Mouse (Mus musculus): Measurements from ENCODE around the gene Psmb6.
"Not testable (repeated sequence)": the region's sequence is repeated elsewhere in the genome, so short reads cannot be mapped to it uniquely, and the experiment has no call there.

Psmb6 gene

DNA sequence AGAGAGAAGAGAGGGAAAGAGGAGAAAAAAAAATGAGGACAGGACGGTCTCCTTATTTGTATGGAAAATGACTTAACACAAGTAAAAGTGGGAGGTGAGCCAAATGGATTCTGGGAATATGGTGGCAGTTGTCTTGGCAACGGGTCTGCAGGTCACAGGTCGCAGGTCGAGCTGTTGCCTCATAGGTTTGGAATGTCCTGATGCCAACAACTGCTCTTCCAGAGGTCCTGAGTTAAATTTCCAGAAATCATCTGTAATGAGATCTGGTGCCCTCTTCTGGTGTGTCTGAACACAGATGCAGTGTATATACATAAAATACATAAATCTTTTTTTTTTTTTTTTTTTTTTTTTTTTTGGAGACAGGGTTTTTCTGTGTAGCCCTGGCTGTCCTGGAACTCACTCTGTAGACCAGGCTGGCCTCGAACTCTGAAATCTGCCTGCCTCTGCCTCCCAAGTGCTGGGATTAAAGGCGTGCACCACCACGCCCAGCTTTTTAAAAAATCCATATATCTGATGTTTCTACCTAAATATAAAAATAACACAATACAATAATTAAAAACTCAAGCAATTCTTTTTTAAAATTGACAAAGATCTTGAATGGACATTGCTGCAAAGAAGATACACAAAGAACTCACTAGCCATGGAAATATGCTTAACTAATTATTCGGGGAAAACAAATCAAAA is 1.7 kb upstream of the Psmb6 start:
- DNase-seq (ENCODE audit: low spot score) = peak; percentile 27

DNA sequence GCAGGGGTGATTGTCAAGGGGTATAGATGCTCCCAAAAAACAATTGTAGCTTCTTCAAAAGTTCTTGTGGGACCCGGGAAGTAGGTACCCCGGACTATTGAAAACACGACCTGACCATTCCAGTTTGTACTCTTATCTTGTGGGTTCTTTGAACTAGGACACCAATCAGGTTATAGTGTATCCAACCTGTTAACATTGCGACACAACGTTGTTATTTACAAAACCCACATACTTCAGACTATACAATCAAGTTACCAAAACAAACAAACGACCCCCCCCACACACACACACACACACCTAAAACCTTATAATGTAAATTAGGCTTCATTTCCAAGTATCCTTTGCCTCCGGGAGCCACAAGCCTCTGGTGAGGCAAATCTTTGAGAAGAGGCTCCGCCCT is 385 bp upstream of the Psmb6 start:
- DNase-seq (ENCODE audit: low spot score) = no peak

DNA sequence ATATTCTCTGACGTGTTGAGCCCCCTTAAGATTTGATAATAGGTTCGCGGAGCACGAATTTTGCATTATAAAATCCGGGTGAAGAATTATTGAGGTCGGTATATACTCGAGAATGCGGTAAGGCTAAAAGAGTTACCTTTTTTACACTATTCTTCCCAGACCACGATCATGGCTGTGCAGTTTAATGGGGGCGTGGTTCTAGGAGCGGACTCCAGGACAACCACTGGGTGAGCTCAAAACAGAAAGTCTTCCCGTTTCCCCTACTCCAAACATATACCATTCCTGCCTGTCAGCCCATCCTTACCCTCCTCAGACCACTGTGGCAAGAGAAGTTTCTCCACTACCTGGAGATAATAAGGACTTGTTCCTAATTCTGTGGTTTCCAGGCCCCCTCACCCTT is 559 bp downstream of the Psmb6 start:
- DNase-seq (ENCODE audit: low spot score) = no peak

DNA sequence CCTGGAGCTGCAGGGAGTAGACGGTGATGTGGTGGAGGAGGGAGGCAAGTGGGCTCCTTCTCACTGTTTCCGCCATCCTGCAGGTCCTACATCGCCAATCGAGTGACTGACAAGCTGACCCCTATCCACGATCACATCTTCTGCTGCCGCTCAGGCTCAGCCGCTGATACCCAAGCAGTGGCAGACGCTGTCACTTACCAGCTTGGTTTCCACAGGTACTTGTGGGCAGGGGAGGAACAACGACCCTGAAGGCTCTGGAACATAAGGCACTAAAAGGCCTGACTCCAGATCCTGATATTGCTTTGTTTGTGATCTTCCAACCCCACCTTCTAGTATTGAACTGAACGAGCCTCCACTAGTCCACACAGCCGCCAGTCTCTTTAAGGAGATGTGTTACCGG is 1.0 kb downstream of the Psmb6 start:
- DNase-seq (ENCODE audit: low spot score) = no peak

DNA sequence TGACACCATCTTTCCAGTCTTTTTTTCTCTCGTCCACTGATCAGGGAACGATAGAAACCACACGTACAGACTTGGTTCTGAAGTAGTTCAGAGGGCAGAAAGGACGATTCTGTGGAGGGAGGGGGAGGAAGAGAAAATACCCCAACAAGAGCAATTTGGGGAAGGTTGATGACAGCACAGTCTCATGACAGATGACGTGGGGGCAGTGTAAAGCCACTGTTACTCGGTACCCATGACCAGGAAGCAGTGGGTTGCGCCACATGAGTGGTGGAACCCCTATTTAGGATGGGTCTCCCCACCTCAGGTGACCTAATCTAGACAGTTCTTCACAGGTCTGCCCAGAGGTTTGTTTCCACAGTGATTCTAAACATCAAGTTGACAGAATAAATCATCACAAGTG is 3.4 kb downstream of the Psmb6 start:
- DNase-seq (ENCODE audit: low spot score) = no peak

DNA sequence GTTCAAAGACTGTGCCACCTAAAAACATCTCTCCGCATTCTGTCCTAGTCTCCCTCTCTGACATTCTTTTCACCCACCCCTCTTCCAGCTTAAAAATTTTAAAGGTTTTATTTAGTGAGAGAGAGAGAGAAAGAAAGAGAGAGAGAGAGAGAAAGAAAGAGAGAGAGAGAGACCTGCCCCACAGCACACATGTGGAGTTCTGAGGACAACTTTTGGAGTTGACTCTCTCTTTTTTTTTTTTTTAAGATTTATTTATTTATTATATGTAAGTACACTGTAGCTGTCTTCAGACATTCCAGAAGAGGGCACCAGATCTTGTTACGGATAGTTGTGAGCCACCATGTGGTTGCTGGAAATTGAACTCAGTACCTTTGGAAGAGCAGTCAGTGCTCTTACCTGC is 5.9 kb downstream of the Psmb6 start:
- not testable (repeated sequence) for DNase-seq (ENCODE audit: low spot score)

DNA sequence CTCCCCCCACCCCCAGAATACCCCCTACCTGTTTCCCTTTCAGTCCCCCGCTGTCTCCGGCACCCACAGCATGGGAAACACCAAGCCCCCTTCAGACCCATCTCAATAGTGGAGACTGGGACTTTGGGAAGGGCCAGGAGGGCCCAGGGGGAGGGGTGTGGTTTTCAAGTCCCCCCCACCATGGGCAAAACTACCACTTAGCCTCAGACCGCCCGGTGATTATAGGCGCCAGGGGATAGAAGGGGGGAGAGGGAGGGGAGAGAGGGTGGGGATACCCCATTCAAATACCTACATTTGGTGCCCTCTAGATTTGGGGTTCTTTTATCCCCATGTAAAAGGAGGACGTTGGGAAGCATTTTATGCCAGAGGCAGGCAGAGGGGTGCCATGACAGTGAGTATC is 7.7 kb downstream of the Psmb6 start, which contains the start of gene Gm40193:
Gene Gm40193 (minus strand): TSS at position 101 of the 400 bp plus-strand sequence.
- DNase-seq (ENCODE audit: low spot score) = no peak

DNA sequence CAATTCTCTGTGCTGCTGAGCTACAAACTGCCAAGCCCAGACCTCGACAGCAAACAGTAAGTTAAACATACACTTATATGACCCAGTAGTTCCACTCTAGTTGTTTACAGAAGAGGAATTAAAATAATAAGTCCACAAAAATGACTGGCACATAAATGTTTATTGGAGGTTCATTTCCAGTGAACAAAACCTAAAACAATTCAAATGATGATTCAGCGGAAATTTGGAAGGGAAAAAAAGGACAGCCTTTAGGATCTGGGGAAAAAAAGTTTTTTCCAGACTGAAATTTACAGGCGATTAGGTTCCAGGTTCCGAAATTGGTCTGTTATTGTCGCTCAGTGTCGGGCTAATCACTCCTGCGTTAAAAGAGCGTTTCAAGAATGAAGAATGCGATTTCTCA is 14.3 kb downstream of the Psmb6 start:
- no peak for DNase-seq (ENCODE audit: low spot score)

DNA sequence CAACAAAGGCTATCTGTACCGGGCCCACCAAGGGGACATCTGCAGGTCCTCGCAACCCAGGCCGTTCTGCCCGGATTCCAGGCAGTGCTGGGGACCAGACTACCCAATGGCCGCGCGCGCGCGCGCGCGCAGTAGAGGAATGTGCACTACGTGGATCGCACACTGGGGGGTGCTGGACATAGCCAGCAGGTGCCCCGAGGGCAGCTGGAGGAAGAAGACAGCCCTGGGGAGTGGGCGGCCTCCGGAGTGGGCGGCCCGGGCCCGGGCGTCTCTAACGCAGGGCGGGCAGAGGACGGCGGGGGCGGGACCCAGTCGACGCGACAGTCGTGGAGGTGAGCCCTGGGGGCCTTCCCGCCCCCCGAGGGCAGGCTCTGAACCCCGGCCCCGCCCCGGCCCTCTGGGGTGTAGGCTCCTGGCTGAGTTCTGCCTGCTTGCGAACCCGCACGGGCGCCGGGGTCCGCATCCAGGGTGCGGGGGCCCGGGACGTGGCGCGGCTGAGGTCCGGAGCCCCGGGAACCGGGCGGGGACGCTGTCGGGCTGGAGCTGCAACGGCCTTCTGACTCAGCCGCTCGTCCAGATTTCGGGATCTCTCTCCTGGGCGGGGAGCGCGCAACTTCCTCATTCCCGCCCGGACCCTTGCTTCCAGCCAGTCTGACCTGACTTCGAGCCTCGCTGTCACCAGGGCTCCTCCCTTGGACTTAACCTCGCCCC is 14.9 kb downstream of the Psmb6 start, which contains the start of gene Pld2:
Gene Pld2 (plus strand): TSS at position 188 of the 711 bp plus-strand sequence.
- DNase-seq (ENCODE audit: low spot score) = peak; percentile 85

DNA sequence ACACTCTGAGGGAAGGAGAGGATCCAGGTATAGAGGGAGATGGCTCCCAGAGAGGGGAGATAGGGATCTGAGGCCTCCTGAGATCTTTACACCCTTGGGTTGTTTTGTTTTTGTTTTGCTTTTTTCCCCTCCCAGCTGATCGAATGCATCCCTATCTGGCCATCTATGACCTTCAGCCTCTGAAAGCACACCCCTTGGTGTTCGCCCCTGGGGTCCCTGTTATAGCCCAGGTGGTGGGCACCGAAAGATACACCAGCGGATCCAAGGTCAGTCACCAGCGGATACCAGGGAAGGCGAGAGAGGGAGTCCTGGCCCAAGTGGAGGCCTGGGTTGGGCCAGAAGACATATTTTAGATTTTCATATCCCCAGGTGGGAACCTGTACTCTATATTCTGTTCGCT is 15.8 kb downstream of the Psmb6 start:
- DNase-seq (ENCODE audit: low spot score) = no peak

DNA sequence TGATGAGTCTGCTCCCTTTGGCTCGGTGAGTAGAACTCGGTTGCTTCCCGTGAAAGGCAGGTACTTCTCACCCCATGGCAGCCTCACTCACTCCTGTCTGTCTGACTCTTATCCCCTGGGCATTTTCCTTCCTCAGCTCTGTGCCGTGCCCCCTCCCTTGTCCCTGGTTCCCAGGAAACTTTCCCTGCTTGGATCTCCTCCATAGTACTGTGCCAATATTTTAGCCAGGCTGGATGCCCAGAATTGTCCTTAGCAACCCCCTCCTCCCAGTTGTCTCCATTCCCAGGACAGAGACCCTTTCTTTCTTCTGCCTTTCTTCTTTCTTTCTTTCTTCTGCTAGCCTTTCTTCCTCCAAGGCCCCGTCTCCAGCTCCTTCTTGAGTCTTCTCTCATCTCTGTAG is 16.2 kb downstream of the Psmb6 start:
- DNase-seq (ENCODE audit: low spot score) = no peak

DNA sequence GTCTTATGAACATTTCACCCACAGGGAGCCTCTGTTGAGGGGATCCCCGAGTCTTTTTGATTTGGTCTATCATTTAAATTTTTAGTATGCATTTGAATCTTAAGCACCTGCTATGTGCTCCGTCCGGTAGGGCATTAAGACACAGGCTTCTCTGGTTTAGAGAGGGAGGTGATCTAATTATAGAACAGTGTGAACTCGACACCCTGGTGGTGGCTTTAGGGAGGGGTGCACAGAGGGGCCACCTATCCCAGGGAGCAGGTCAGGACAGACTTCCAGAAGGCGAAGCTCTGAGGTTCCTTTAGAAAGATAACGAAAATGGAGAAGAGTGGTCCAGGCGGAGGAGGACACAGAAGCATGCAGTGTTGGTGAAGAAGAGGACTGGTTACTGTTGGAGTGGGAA is 19.3 kb downstream of the Psmb6 start:
- no peak for DNase-seq (ENCODE audit: low spot score)

DNA sequence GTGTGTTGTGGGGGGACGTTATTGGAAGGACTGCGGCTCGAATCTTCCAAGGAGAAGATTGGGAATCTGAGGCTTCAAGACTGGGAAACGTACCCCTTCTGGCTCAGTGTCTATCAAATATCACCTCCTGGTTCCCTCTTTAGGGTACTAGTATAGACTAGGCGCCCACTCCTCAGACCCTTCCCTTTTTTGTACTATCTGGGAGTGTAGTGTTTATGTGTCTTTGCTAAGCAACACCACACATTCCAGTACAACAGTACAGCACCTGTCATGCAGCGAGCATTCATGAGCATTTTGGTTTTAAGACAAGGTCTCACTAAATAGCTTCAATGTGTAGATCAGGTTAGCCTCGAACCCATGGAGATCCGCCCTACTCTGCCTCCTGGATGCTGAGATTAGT is 26.4 kb downstream of the Psmb6 start:
- no peak for DNase-seq (ENCODE audit: low spot score)

DNA sequence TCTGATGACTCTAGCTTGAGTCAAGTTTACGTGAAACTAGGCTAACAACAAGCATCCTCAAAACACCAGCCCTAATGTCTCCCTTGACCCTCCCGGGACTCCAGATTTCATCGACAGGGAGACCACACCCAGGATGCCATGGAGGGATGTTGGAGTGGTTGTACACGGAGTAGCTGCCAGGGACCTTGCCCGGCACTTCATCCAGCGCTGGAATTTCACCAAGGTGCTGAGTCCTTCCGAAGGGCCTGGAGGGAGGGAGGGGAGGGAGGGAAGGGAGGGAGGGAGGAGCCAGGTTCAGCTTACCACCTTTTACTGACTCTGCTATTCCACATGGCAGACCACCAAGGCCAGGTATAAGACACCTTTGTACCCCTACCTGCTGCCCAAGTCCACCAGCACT is 28.8 kb downstream of the Psmb6 start:
- DNase-seq (ENCODE audit: low spot score) = no peak

DNA sequence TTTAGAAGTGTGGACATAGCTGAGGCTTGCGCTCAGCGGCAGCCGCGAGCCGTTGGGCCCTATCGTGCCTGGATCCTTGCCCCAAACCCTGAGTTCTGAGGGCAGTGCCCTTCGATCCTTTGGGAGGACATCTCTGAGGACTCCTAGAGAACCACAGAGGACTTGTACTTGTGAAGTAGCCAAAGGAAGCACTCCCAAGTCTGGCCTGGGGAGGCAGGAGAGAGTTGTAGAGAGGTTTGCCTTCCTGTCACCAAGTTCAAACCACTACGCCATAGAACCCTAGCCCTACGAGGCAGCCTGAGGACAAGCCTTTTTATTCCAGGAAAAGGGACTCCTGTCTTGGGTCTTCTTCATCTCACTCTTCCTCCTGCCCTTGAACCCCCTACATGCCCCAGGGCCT is 32.4 kb downstream of the Psmb6 start:
- DNase-seq (ENCODE audit: low spot score) = no peak

DNA sequence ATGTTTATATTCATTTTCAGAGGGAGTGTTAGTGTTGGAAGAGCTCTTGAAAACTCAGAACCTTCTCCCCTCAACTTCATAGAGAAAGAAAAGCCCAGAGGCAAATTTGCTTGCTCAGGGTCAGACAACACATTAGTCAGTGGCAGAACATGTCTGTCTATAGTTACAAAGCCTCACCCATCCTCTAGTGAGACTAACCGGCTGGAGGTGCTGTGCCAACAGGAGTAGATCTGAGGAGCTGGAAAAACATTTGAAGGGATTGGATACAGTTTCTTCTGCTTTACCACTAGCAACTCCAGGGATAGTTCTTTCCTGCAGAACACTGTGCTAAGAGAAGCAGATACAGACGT is 36.7 kb downstream of the Psmb6 start:
- no peak for DNase-seq (ENCODE audit: low spot score)

DNA sequence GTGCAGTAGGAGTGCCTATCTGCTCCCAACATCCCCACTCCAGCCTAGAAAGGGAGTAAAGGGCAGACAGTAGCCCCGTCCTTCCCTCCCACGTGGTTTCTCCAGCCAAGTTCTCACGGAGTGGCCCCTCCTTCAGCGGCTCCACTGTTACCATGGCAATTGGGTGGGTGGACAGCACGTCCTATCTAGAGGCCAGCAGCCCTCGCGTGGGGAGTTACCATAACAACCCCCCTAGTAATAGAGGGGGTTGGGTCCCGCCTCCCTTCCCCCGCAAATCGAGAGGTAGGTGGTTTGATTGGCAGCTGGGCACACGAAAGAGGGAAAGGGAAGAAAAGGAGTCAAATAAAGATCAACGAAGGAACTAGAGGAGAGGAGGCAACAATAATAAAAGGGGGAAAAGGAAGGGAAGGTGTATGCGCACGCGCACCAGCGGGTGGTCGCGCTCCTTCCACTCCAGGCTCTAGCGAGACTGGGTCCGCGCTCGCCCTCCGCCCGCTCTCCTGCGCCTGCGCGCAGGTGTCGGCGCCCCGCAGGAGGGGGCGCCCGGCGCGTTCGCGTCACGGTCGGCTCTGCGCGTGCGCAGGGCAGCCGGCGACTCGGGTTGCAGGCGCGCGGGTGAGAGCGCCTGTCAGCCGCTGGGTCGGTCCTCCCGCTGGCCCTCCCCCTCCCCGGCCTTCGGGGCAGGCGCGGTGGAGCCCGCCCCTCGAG is 37.3 kb downstream of the Psmb6 start, which contains the start of gene Mink1:
Gene Mink1 (plus strand): TSS at position 595 of the 708 bp plus-strand sequence.
- DNase-seq (ENCODE audit: low spot score) = peak; percentile 92

DNA sequence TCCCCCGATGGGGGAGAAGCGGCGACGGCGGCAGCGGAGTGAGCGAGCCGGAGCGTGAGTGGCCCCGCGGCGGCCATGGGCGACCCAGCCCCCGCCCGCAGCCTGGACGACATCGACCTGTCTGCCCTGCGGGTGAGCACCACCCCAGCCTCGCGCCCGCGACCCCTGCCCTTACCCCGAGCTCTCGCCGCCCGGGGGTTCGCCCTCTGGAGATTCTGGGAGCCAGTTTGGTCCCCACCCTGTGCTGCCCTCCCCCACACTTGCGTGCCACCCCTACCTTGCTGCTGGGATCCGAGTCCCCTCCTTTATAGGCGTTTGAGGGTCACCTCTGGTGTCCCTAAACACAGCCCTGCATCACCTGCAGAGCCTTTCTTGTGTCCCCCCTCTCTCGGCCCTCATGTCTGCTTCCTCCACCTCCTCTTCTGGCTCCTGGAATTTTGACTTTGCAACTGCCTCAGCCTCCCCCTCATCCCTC is 37.9 kb downstream of the Psmb6 start:
- no peak for DNase-seq (ENCODE audit: low spot score)

DNA sequence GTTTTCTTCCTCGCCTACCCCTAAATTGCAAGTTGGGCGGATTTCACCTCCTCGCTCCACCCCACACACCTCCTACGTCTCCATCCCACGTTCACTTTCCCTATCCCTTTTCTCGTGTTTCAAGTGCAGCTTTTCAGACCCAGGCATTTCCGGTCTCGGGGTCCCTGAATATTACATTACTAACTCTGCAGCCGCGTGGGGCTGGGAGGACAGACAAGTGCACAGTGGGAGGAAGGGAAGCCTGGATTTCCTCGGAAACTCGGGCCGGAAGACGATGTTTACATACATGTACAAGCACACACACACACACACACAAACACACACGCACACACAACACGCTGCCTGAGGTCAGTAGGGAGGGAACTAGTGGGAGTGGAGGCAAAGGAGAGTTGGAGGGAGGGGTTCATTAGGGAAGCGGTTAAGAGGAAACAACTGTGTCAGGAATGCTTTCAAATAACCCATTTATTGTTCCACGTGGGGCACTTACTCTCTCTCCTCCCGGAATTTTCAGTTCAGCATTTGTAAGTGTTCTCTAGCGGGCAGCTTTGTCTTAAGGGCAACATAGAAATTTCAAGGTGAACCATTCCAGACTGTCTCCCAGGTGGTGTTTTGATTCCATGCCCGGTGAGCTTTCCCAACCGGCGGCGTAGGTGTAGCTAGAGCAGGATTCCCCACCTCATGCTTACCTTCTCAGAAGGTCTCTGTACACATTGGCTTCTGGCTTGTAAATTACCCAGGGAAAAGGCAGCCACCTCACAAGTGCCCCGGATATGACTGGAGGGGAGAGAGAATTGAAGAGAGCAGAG is 38.5 kb downstream of the Psmb6 start:
- DNase-seq (ENCODE audit: low spot score) = peak; percentile 26

DNA sequence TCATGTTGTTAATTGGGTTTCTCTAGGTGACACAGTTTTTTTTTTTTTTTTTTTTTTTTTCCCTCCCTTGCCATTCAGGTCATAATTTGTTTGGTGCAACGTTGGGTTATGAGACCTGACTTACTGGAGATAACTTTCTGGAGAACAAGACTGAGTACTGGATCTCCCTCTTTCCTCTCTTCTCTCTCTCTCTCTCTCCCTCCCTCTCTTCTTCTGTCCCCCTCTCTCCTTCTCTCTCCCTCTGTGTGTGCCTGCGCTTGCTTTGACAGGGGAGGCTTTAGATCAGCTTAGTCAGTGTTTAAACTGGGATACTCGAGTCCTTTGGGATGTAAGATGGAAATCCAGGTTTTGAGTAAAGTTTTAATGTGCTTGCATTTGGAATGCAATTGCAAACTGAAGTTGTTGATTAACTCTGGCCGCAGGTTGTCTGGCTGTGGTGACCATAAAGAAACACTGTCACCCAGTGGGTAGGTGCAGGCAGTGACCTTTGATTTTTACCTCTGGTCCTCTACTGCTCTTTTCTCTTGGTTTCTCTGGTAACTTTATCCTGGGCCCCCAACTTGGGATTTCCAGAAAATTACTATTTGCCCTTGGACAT is 39.2 kb downstream of the Psmb6 start:
- no peak for DNase-seq (ENCODE audit: low spot score)

DNA sequence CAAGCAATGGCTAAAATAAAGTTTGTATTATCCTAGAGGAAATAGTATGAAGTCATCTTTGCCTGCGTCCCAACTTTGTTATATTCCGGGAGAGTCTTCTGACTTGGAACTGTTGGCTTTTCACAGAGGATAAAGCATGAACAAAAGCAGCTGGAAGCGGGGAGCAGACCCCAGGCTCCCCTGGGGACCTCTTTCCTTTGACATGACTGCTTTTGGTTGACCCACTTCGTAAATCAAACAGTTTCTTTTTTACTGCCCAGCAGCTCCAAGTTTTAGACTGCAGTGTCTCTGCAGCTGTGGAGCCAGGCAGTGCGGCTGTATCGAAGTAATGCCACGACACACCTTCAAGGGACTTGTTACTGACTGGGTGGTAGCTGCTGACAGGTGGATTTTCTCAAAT is 41.4 kb downstream of the Psmb6 start:
- DNase-seq (ENCODE audit: low spot score) = no peak

DNA sequence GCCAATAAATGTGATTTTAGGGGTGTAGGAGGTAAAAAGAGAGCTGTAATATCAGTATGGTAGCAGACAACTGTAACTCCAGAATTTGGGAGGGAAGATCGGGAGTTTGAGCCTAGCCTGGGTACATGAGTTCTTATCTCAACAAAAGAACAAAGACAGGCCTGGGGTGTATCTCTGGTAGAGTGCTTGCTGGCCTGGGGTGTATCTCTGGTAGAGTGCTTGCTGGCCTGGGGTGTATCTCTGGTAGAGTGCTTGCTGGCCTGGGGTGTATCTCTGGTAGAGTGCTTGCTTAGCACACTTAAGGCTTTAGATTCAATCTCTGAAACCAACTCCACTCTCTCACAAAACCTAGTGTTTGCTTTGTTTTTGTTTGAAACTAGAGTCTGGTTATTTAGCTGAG is 45.4 kb downstream of the Psmb6 start:
- DNase-seq (ENCODE audit: low spot score) = not testable (repeated sequence)
